Mouse (Mus musculus) embryonic stem cell, embryonic (primary cell): ENCODE data around the gene Aurkb.

ENCODE experiments used
- CTCF ChIA-PET, 4 experiments: fragments of 300-600 bp in 2 of 4; fragments of 350-600 bp in 2 of 4; sonication (Branson Sonifier 250); formaldehyde crosslinking; loops; one replicate each; lab custom pipeline; 2022; ENCODE audit warnings: inconsistent platforms in 2 of 4; lab: Charles Lee
- POLR2A ChIA-PET, 4 experiments: fragments of 300-600 bp in 2 of 4; fragments of 350-600 bp in 2 of 4; sonication (Branson Sonifier 250); formaldehyde crosslinking; loops; one replicate each; lab custom pipeline; 2022; ENCODE audit warnings: antibody characterized with exemption in 4 of 4, inconsistent platforms in 1 of 4; lab: Charles Lee

The Aurkb gene

DNA sequence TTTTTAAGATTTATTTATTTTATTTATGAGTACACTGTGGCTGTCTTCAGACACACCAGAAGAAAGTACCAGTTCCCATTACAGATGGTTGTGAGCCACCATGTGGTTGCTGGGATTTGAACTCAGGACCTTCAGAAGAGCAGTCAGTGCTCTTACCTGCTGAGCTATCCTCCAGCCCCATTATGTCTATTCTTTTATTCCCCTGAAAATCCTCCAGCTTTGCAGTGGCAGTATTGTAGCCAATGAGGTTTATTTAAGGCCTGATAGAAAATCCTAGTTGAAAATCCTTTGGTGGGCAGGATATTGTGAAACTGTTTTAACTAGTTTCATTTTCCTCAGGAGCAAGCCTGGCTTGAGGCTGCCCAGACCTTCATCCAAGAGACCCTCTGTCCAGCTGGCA lies 24.8 kb upstream of the Aurkb start:
- CTCF ChIA-PET, result interaction anchor here in 2 of 4 experiments (0.5 to 1.4 kb wide), 3 partner anchors 16 to 133 kb away, joined by 3 to 17 read pairs (median 5); no protein-coding TSS in a partner anchor
- POLR2A ChIA-PET, result interaction anchor here in 3 of 4 experiments (0.6 to 1.9 kb wide), 10 partner anchors 9 to 78 kb away, joined by 4 to 8 read pairs (median 4); no protein-coding TSS in a partner anchor

DNA sequence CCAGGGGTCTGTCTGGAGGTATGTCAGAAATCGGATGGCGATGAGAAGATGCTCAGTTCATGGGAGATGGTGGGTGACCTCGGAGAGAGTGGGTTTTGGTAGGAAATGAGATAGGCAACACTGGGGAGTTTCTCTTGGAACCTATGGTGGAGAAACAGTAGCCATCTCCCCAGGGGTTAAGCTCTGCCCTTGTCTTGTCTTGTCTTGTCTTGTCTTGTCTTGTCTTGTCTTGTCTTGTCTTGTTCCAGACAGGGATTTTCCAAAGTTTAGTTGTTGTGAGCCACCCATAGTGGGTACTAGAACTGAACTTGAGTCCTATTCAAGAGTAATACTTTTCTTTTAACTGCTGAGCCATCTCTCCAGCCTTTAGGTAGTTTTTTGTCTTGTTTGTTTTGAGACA lies 18.9 kb upstream of the Aurkb start:
- POLR2A ChIA-PET, result interaction anchor here in 3 of 4 experiments (0.5 to 3.2 kb wide), 23 partner anchors 9 to 677 kb away, joined by 3 to 23 read pairs (median 4); partner anchors contain the start of genes Borcs6 (in 2 of the 3), 9130213A22Rik (in 1 of the 3), Trp53 (in 1 of the 3) and Wrap53 (in 1 of the 3)
- CTCF ChIA-PET, result interaction anchor here in 2 of 4 experiments (0.6 to 2.0 kb wide), 5 partner anchors 8 to 46 kb away, joined by 3 to 9 read pairs (median 4); no protein-coding TSS in a partner anchor

DNA sequence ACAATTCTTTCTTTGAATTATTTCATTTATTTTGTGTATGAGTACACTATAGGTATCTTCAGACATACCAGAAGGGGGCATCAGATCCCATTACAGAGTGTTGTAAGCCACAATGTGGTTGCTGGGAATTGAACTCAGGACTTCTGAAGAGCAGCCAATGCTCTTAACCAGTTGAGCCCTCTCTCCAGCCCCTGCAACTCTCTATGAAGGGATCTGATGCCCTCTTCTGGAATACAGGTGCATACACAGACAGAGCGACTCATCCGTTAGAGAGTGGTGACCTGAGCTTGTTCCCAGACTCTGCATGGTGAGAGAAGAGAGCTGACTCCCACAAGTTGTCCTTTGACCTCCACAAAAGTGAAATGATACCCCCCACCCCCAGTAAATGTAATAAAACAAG lies 16.6 kb upstream of the Aurkb start:
- POLR2A ChIA-PET, result interaction anchor here in 3 of 4 experiments (0.6 to 2.8 kb wide), 40 partner anchors 8 to 543 kb away, joined by 3 to 15 read pairs (median 4); partner anchors contain the start of genes Borcs6 (in 3 of the 3) and Rangrf (in 1 of the 3)

DNA sequence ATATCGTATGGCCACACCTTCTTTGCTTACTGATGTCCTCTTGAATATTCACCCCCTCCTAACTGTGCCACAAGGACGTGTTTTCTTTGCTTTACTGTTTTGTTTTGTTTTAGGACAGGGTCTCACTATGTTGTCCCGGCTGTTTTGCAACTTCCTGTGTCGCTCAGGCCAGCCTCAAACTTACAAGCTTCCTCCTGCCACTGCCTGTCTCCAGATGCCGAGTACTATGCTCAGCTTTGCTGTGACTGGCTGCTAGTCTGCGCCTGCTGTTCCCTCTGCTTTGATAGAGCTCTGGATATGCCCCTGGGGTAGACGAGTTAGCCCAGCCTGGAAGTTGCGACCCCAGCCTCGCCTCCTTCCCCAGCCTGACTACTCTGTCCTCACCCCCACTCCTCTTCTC lies 11.9 kb upstream of the Aurkb start:
- POLR2A ChIA-PET, result interaction anchor here in 2 of 4 experiments (0.7 to 5.0 kb wide), 8 partner anchors 10 to 128 kb away, joined by 3 to 39 read pairs (median 4); partner anchors contain the start of genes Borcs6 (in 1 of the 2) and Slc25a35 (in 1 of the 2)
- CTCF ChIA-PET, result interaction anchor here in 2 of 4 experiments (0.6 to 1.7 kb wide), 3 partner anchors 34 to 335 kb away, joined by 3 to 6 read pairs (median 3); no protein-coding TSS in a partner anchor

More for the DNA sequence above, 16.6 kb upstream of the Aurkb start:
- CTCF ChIA-PET, result interaction anchor here (0.5 to 1.5 kb wide), 18 partner anchors 12 to 840 kb away, joined by 3 to 9 read pairs (median 4); partner anchors contain the start of gene Per1 (in 1 of the 4)

DNA sequence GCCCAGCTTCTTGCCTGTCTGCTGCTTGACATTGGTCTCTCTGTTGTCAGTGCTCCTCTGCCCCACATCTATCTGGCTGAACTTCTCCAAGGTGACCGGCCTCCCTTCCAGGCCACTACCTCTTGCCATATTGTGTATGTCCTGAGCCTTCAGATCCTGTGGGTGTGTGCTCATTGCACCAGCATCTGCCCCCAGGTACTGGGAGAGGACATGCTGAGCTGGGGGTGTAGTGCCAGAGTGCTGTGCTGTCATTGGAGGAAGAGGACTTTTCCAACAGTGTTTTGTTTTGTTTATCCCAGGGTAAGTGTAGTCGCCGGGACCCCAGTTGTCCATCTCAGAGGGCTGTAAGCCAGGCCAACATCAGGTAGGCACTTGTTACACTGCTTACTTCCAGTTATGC lies 10.9 kb upstream of the Aurkb start:
- POLR2A ChIA-PET, result interaction anchor here in 3 of 4 experiments (0.5 to 5.0 kb wide), 20 partner anchors 8 to 132 kb away, joined by 3 to 39 read pairs (median 9); partner anchors contain the start of genes Slc25a35 (in 2 of the 3), Aurkb (in 1 of the 3) and Borcs6 (in 1 of the 3)
- CTCF ChIA-PET, result interaction anchor here in 2 of 4 experiments (1.1 to 2.5 kb wide), 3 partner anchors 8 to 22 kb away, joined by 3 to 13 read pairs (median 4); no protein-coding TSS in a partner anchor

DNA sequence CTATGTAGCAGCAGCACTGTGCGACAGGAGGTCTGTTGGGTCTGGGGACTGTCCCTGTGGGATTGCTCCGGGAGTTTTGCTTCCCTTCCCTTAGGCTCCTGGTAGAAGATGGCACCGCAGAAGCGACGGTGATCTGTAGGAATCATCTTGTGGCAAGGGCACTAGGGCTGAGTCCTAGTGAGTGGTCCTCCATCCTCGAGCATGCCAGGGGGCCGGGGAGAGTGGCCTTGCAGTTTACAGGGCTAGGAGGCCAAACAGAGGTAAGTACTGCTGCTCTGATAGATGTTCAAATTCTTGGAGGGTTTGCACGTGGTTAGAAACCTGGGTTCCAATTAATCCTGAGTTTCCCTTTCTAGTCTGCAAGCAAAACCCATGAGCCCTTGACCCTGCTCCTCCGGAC lies 10.0 kb upstream of the Aurkb start:
- CTCF ChIA-PET, result interaction anchor here in 2 of 4 experiments (0.8 to 2.5 kb wide), 22 partner anchors 8 to 160 kb away, joined by 3 to 13 read pairs (median 4); partner anchors contain the start of genes Aurkb (in 1 of the 2) and Borcs6 (in 1 of the 2)
- POLR2A ChIA-PET, result interaction anchor here (0.5 to 5.0 kb wide), 48 partner anchors 9 to 803 kb away, joined by 3 to 39 read pairs (median 5); partner anchors contain the start of genes Borcs6 (in 2 of the 4), Slc25a35 (in 2 of the 4), Aurkb (in 1 of the 4) and Myh10 (in 1 of the 4)

DNA sequence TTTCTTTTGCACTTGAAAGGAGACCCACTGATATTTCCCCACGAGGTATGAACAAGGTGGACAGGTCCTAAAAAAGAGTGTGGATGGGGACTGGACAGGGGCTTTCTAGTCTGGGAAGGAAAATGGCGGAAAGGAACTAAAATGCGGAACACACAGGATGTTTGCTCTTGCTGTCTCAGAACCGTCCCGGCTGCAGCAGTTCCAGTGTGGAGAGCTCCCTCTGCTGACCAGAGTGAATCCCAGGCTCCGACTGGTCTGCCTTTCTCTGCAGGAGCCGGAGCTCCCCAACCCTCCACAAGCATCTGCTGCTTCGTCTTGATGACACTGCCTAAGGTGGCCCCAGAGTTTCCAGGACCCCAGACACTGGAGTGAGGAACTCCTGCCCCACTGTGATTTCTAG lies 9.6 kb upstream of the Aurkb start:
- POLR2A ChIA-PET, result interaction anchor here (0.5 to 5.0 kb wide), 56 partner anchors 8 to 1030 kb away, joined by 3 to 39 read pairs (median 5); partner anchors contain the start of genes Borcs6 (in 3 of the 4), Slc25a35 (in 2 of the 4), Aurkb (in 1 of the 4) and Myh10 (in 1 of the 4)

GRCm38 (mm10) chr11:69036486-69037230 lies 8.8 kb upstream of the Aurkb start:
- CTCF ChIA-PET, result interaction anchor here in 3 of 4 experiments (0.6 to 2.5 kb wide), 25 partner anchors 9 to 162 kb away, joined by 3 to 13 read pairs (median 4); partner anchors contain the start of genes Aurkb (in 1 of the 3) and Borcs6 (in 1 of the 3)

More for the DNA sequence above, 9.6 kb upstream of the Aurkb start:
- CTCF ChIA-PET, result interaction anchor here in 3 of 4 experiments (0.6 to 2.5 kb wide), 25 partner anchors 8 to 161 kb away, joined by 3 to 13 read pairs (median 4); partner anchors contain the start of genes Aurkb (in 1 of the 3) and Borcs6 (in 1 of the 3)

GRCm38 (mm10) chr11:69037231-69038061 lies 8.0 kb upstream of the Aurkb start:
- ChIA-PET CTCF (interaction anchor here in 2 of 4 experiments (1.0 to 2.5 kb wide), 6 partner anchors 10 to 133 kb away, joined by 3 to 13 read pairs (median 7); no protein-coding TSS in a partner anchor), POLR2A (interaction anchor here (0.6 to 7.1 kb wide), 40 partner anchors 9 to 286 kb away, joined by 3 to 127 read pairs (median 8); partner anchors contain the start of genes Borcs6 (in 3 of the 4), Slc25a35 (in 2 of the 4), Cntrob (in 1 of the 4) and Tmem107 (in 1 of the 4))

More at GRCm38 (mm10) chr11:69036486-69037230, 8.8 kb upstream of the Aurkb start:
- POLR2A ChIA-PET, result interaction anchor here (0.5 to 5.0 kb wide), 67 partner anchors 7 to 1030 kb away, joined by 3 to 39 read pairs (median 5); partner anchors contain the start of genes Borcs6 (in 3 of the 4), Slc25a35 (in 2 of the 4), Aurkb (in 1 of the 4) and Cntrob (in 1 of the 4)

GRCm38 (mm10) chr11:69038173-69038572 lies 7.3 kb upstream of the Aurkb start:
- POLR2A ChIA-PET, result interaction anchor here (0.7 to 7.1 kb wide), 5 partner anchors 22 to 226 kb away, joined by 3 to 127 read pairs (median 34); partner anchors contain the start of gene Borcs6 (in 2 of the 4)
- CTCF ChIA-PET, result no interaction called here

DNA sequence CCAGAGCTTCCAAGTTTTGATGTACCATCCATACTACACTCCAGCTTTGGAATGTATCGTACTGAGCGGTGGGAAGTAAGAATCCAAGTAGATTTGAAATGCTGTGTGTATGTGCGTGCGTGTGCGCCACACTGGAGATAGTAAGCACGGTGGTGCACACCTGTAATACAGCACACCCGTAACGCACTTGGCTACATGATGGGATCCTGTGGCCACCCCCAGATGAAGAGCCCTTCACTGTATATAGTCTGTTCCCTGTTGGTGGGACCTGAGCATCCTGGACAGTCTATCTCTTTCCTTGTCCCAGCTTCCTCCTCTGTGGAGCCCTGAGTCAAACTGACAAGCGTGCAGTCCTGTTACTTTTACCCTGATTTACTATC lies 938 bp downstream of the Aurkb start:
- POLR2A ChIA-PET, result interaction anchor here in 3 of 4 experiments (0.5 to 3.3 kb wide), 15 partner anchors 8 to 1616 kb away, joined by 3 to 35 read pairs (median 5); partner anchors contain the start of genes Borcs6 (in 3 of the 3) and Per1 (in 1 of the 3)
- CTCF ChIA-PET, result interaction anchor here in 3 of 4 experiments (0.6 to 1.5 kb wide), 3 partner anchors 10 to 82 kb away, joined by 3 to 11 read pairs (median 3); partner anchors contain the start of gene Borcs6 (in 1 of the 3)

GRCm38 (mm10) chr11:69047592-69047991 lies 2.1 kb downstream of the Aurkb start:
- ChIA-PET CTCF (interaction anchor here in 1 of 4 experiments (0.8 kb wide), 1 partner anchor 12 kb away, joined by 3 read pairs; the partner anchor contains the start of gene Borcs6), POLR2A (interaction anchor here in 3 of 4 experiments (0.5 to 3.3 kb wide), 13 partner anchors 8 to 86 kb away, joined by 3 to 35 read pairs (median 4); partner anchors contain the start of gene Borcs6 (in 3 of the 3))

GRCm38 (mm10) chr11:69048151-69048550 lies 2.7 kb downstream of the Aurkb start:
- POLR2A ChIA-PET, result interaction anchor here (0.6 to 3.3 kb wide), 11 partner anchors 7 to 85 kb away, joined by 3 to 35 read pairs (median 4); partner anchors contain the start of gene Borcs6 (in 4 of the 4)
- CTCF ChIA-PET, result interaction anchor here in 1 of 4 experiments (0.8 kb wide), 1 partner anchor 11 kb away, joined by 3 read pairs; the partner anchor contains the start of gene Borcs6

DNA sequence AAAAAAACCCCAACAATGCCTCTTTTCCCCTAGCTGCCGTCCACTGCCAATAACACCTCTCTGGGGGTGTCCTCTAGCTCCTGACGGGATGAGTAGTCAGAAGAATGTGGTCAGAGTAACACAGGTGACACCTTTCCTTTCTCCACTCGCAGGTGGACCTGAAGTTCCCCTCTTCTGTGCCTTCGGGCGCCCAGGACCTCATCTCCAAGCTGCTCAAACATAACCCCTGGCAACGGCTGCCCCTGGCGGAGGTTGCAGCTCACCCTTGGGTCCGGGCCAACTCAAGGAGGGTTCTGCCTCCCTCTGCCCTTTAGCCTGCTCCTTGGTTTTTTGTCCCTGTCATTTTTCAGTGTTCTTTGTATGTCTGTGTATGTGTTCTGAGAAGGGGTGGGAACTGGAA lies 5.3 kb downstream of the Aurkb start:
- CTCF ChIA-PET, result interaction anchor here in 2 of 4 experiments (0.6 to 0.8 kb wide), 2 partner anchors 9 to 56 kb away, joined by 4 read pairs; partner anchors contain the start of gene Borcs6 (in 1 of the 2)
- POLR2A ChIA-PET, result interaction anchor here (0.6 to 2.4 kb wide), 11 partner anchors 9 to 605 kb away, joined by 3 to 11 read pairs (median 5); partner anchors contain the start of gene Borcs6 (in 4 of the 4)

DNA sequence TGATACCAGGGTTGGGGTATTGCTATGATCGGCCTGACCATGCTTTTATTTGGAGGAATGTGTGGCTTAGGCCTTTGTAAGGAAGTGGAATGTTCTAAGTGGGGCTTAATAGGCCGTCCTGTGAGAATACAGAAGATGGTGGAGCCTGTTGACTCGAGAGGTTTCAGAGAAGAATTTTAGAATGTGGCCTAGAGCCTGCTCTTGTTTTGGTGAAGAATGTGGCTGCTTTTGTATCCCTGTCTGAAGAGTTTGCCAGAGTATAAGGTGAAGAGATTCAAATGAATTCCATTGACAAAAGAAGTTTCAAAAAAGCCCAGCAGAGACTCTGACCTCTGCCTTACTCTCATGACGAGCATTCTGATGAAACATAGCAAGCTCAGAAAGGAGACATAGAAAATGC lies 6.3 kb downstream of the Aurkb start:
- ChIA-PET POLR2A (interaction anchor here (0.6 to 3.1 kb wide), 12 partner anchors 9 to 183 kb away, joined by 3 to 17 read pairs (median 3); partner anchors contain the start of gene Per1 (in 1 of the 4)), CTCF (interaction anchor here in 1 of 4 experiments (0.6 kb wide), 2 partner anchors 15 to 903 kb away, joined by 3 to 6 read pairs; no protein-coding TSS in a partner anchor)
